Comparison of ENCODE assay signal across 8 mouse cellular contexts in the genomic region with DNA sequence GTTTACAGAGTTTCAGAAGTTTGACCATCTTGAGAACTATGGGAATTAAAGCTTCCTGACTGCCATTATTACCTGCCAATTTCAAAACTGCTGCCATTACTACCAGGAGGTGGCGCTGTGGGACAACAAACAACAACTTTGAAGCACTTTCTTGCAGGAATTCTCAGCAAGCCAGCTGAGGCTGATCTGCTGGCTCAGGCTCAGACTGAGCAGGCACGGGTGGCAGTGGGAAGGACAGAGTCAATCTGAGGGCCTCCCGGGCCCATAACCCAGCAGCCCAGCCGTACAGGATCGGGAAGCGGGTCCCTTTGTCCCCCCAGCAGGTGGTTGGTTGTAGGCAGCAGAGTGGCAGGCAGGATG. TPM values are rescaled to one million over a fixed set of nuclear protein-coding genes. Genes with fewer than 3 reads are reported as not detected.
DNase-seq lines count a peak whose midpoint lies in the region; ATAC-seq and TF ChIP-seq lines count a peak whose summit lies in the region.

No protein-coding gene starts in this region.

- peaks cover 15% of the 10 kb centered on the region for H3K4me1 ChIP-seq in E14TG2a.4 (replicated peaks; ENCODE audit: low read depth, low read length)
- peaks cover 9% of the 10 kb centered on the region for H3K4me1 ChIP-seq in forebrain, embryonic 12.5 days
- peaks cover 31% of the 10 kb centered on the region for H3K4me1 ChIP-seq in heart, embryonic 15.5 days (replicated peaks)
- no peaks in the 10 kb centered on the region for H3K4me1 ChIP-seq in liver, embryonic 14.5 days (replicated peaks; ENCODE audit: control insufficient read depth in 2 of 2, insufficient read depth in 2 of 2, low read length in 1 of 2)
- H3K4me1 ChIP-seq in olfactory bulb, adult 2 months (ENCODE audit: control insufficient read depth, insufficient read depth, low read length), result peaks cover 6% of the 10 kb centered on the region
- no peaks in the 10 kb centered on the region for H3K4me1 ChIP-seq in thymus, adult 2 months (replicated peaks; ENCODE audit: control insufficient read depth, insufficient read depth, low read length)

- no peaks in the 10 kb centered on the region for H3K36me3 ChIP-seq in E14TG2a.4 (ENCODE audit: insufficient read depth, low read length)
- H3K36me3 ChIP-seq in forebrain, embryonic 12.5 days (replicated peaks), result no peaks in the 10 kb centered on the region
- H3K36me3 ChIP-seq in heart, embryonic 15.5 days, result no peaks in the 10 kb centered on the region
- H3K36me3 ChIP-seq in liver, embryonic 14.5 days (replicated peaks; ENCODE audit: control insufficient read depth, insufficient read depth, low read depth), result no peaks in the 10 kb centered on the region
- no peaks in the 10 kb centered on the region for H3K36me3 ChIP-seq in thymus, adult 2 months (ENCODE audit: control insufficient read depth, insufficient read depth, low read length)

- WGBS in forebrain, embryonic 12.5 days, result 5% methylated on average over 6 of the region's 6 CpGs
- WGBS in heart, embryonic 15.5 days, result 9% methylated on average over 6 of the region's 6 CpGs
- WGBS in liver, embryonic 14.5 days (ENCODE audit: insufficient replicate concordance), result 10% methylated on average over 6 of the region's 6 CpGs
- WGBS in olfactory bulb, adult 2 months, result 2% methylated on average over 6 of the region's 6 CpGs
- WGBS in thymus, adult 2 months, result 25% methylated on average over 6 of the region's 6 CpGs

- no peak overlapping the region for H3K27ac ChIP-seq in forebrain, embryonic 12.5 days
- H3K27ac ChIP-seq in heart, embryonic 15.5 days, result no peak overlapping the region
- H3K27ac ChIP-seq in liver, embryonic 14.5 days, result no peak overlapping the region
- no peak overlapping the region for H3K27ac ChIP-seq in olfactory bulb, adult 2 months (ENCODE audit: insufficient read depth, low read depth, low read length)
- no peak overlapping the region for H3K27ac ChIP-seq in thymus, adult 2 months (ENCODE audit: control insufficient read depth, insufficient read depth, low read length)

- ATAC-seq in forebrain, embryonic 12.5 days (ENCODE audit: low FRiP score), result no peak
- no peak for ATAC-seq in heart, embryonic 15.5 days (replicated peaks; ENCODE audit: insufficient number of reproducible peaks, insufficient read depth, low FRiP score, low read depth)
- no peak for ATAC-seq in liver, embryonic 14.5 days (ENCODE audit: insufficient read depth)

- H3K9me3 ChIP-seq in E14TG2a.4 (ENCODE audit: low read length), result no peaks in the 10 kb centered on the region
- no peaks in the 10 kb centered on the region for H3K9me3 ChIP-seq in forebrain, embryonic 12.5 days
- H3K9me3 ChIP-seq in heart, embryonic 15.5 days (replicated peaks), result no peaks in the 10 kb centered on the region
- H3K9me3 ChIP-seq in liver, embryonic 14.5 days (ENCODE audit: control insufficient read depth, low read length), result no peaks in the 10 kb centered on the region

- H3K4me3 ChIP-seq in E14TG2a.4 (replicated peaks; ENCODE audit: low read length), result peak overlapping the region; percentile 64
- peak overlapping the region; percentile 29; the same call in 1 of the 2 replicates for H3K4me3 ChIP-seq in forebrain, embryonic 12.5 days (replicated peaks)
- peak overlapping the region; percentile 40 for H3K4me3 ChIP-seq in heart, embryonic 15.5 days
- no peak overlapping the region for H3K4me3 ChIP-seq in liver, embryonic 14.5 days (ENCODE audit: insufficient read depth in 1 of 2, low read depth in 2 of 2, low read length in 2 of 2)
- H3K4me3 ChIP-seq in olfactory bulb, adult 2 months (ENCODE audit: insufficient read depth, low read depth, low read length), result no peak overlapping the region
- no peak overlapping the region for H3K4me3 ChIP-seq in thymus, adult 2 months (ENCODE audit: control insufficient read depth, insufficient read depth, low read length)

- TF ChIP-seq POLR2A in olfactory bulb, adult 2 months (IDR thresholded peaks at IDR 0.05; ENCODE audit: insufficient read depth, low read depth, low read length), result no peak
- TF ChIP-seq POLR2A in thymus, adult 2 months (IDR thresholded peaks at IDR 0.05; ENCODE audit: control insufficient read depth, extremely low read depth, insufficient read depth, low read length, poor library complexity), result no peak

- H3K27me3 ChIP-seq in E14TG2a.4 (ENCODE audit: insufficient read depth, low read length), result peaks cover 30% of the 10 kb centered on the region
- peaks cover 21% of the 10 kb centered on the region for H3K27me3 ChIP-seq in forebrain, embryonic 12.5 days
- 0 out of 2 replicates have a peak, but pooled peaks cover 3% of the 10 kb centered on the region for H3K27me3 ChIP-seq in heart, embryonic 15.5 days
- peaks cover 5% of the 10 kb centered on the region; the same call in 1 of the 2 replicates for H3K27me3 ChIP-seq in liver, embryonic 14.5 days (ENCODE audit: control insufficient read depth, insufficient read depth, low read length)
- no peaks in the 10 kb centered on the region; the same call in 1 of the 2 replicates for H3K27me3 ChIP-seq in thymus, adult 2 months (ENCODE audit: control insufficient read depth, insufficient read depth, low read length)

- peak; percentile 81 for DNase-seq in c-Kit-positive CD71-negative TER-119-negative erythroid progenitor cells, embryonic 14.5 days (ENCODE audit: low read depth)
- peak; percentile 88 to 94 for DNase-seq in kidney, postnatal 25 days
- peak; percentile 38 to 54 (median 49) for DNase-seq in liver, embryonic 14.5 days (ENCODE audit: low read depth in 3 of 3, low spot score in 3 of 3)
- DNase-seq in thymus, adult 2 months, result peak; percentile 65

- peak; percentile 78 for TF ChIP-seq CTCF in E14TG2a.4 (conservative IDR thresholded peaks at IDR 0.05; ENCODE audit: low read length)
- peak; percentile 82 for TF ChIP-seq CTCF in liver, embryonic 14.5 days (IDR thresholded peaks at IDR 0.05; ENCODE audit: low read depth)
- TF ChIP-seq CTCF in olfactory bulb, adult 2 months (IDR thresholded peaks at IDR 0.05; ENCODE audit: insufficient read depth, low read depth, low read length), result peak; percentile 40
- TF ChIP-seq CTCF in thymus, adult 2 months (IDR thresholded peaks at IDR 0.05; ENCODE audit: borderline replicate concordance, control insufficient read depth, extremely low read depth, insufficient read depth, low read length, poor library complexity), result no peak

- H3K9ac ChIP-seq in forebrain, embryonic 12.5 days, result no peak overlapping the region
- H3K9ac ChIP-seq in heart, embryonic 15.5 days, result no peak overlapping the region
- H3K9ac ChIP-seq in liver, embryonic 14.5 days (replicated peaks), result no peak overlapping the region

- no peak for TF ChIP-seq EP300 in liver, embryonic 14.5 days (IDR thresholded peaks at IDR 0.05; ENCODE audit: low read depth)

- H3K4me2 ChIP-seq in forebrain, embryonic 12.5 days, result peak overlapping the region; percentile 59
- H3K4me2 ChIP-seq in heart, embryonic 15.5 days, result peak overlapping the region; percentile 76
- no peak overlapping the region for H3K4me2 ChIP-seq in liver, embryonic 14.5 days (ENCODE audit: low read depth)

RNA-seq across cellular contexts. Expression of a gene that starts 13.7 kb away (rescaled TPM):
- 0.14 and 0.21 TPM in 2 replicates for polyA plus RNA-seq in forebrain, embryonic 12.5 days (2016; fragmentation: Nextera tagmentation; extraction: Ambion mirVana)
- polyA plus RNA-seq in heart, embryonic 15.5 days (2015; fragmentation: Nextera tagmentation; extraction: Ambion mirVana), result 0.42 and 0.44 TPM in 2 replicates
- 0.01 TPM in 1 of 2 replicates, not detected in the other for polyA plus RNA-seq in liver, embryonic 14.5 days (2012; rRNA removed)
- polyA plus RNA-seq in liver, embryonic 14.5 days (2014; fragmentation: Nextera tagmentation; extraction: Ambion mirVana), result not detected in 2 replicates
- polyA plus RNA-seq in olfactory bulb, adult 2 months (2012; ENCODE audit: insufficient read depth, insufficient read length, low replicate concordance, missing spikeins), result not detected in 2 replicates
- polyA plus RNA-seq in thymus, adult 2 months (2012; rRNA removed), result 1.4 and 2.0 TPM in 2 replicates

RNA-seq across cellular contexts. Expression of a gene that starts 24.4 kb away (rescaled TPM):
- polyA plus RNA-seq in forebrain, embryonic 12.5 days (2016; fragmentation: Nextera tagmentation; extraction: Ambion mirVana), result not detected in 2 replicates
- polyA plus RNA-seq in heart, embryonic 15.5 days (2015; fragmentation: Nextera tagmentation; extraction: Ambion mirVana), result not detected in 2 replicates
- polyA plus RNA-seq in liver, embryonic 14.5 days (2012; rRNA removed), result not detected in 2 replicates
- polyA plus RNA-seq in liver, embryonic 14.5 days (2014; fragmentation: Nextera tagmentation; extraction: Ambion mirVana), result not detected in 2 replicates
- not detected in 2 replicates for polyA plus RNA-seq in olfactory bulb, adult 2 months (2012; ENCODE audit: insufficient read depth, insufficient read length, low replicate concordance, missing spikeins)
- not detected in 2 replicates for polyA plus RNA-seq in thymus, adult 2 months (2012; rRNA removed)

RNA-seq across cellular contexts. Expression of a gene that starts 40.9 kb away (rescaled TPM):
- polyA plus RNA-seq in forebrain, embryonic 12.5 days (2016; fragmentation: Nextera tagmentation; extraction: Ambion mirVana), result 0.21 TPM in 1 of 2 replicates, not detected in the other
- 2.9 and 3.0 TPM in 2 replicates for polyA plus RNA-seq in heart, embryonic 15.5 days (2015; fragmentation: Nextera tagmentation; extraction: Ambion mirVana)
- polyA plus RNA-seq in liver, embryonic 14.5 days (2012; rRNA removed), result 1.4 and 1.8 TPM in 2 replicates
- 3.9 and 4.2 TPM in 2 replicates for polyA plus RNA-seq in liver, embryonic 14.5 days (2014; fragmentation: Nextera tagmentation; extraction: Ambion mirVana)
- not detected in 2 replicates for polyA plus RNA-seq in olfactory bulb, adult 2 months (2012; ENCODE audit: insufficient read depth, insufficient read length, low replicate concordance, missing spikeins)
- 0.85 and 0.94 TPM in 2 replicates for polyA plus RNA-seq in thymus, adult 2 months (2012; rRNA removed)

Comparison
In these comparisons a context has a peak if more than half of its experiments do, and no peak if none do; other contexts are left out.
1. H3K4me3 ChIP-seq: peak in E14TG2a.4 (single experiment), forebrain, embryonic 12.5 days (single experiment) and heart, embryonic 15.5 days (single experiment); none in liver, embryonic 14.5 days (0 of 2), olfactory bulb, adult 2 months (single experiment) and thymus, adult 2 months (single experiment).
2. Peak in every context shown above with its lines, with median percentiles within 50 percentile points of each other: DNase-seq.